Mouse (Mus musculus) liver, embryonic 15.5 days (tissue): Measurements from ENCODE around the gene Tor3a. TPM values are rescaled to one million over a fixed set of nuclear protein-coding genes. Genes with fewer than 3 reads are reported as not detected.

ENCODE experiments used
- ATAC-seq: fragments of 200-750 bp; cut with Nextera tagmentation; 2 replicates; pipeline ENCODE4 v1.8.0; 2017; ENCODE audit warnings: moderate number of reproducible peaks, mild to moderate bottlenecking, moderate library complexity; ENCODE audit not compliant: insufficient read depth
- H3K27ac ChIP-seq: fragments of 300-500 bp; sonication (generic); replicated peaks from 2 replicates; pipeline ENCODE4 v1.5.1; 2015; ENCODE audit warnings: mild to moderate bottlenecking, inconsistent platforms
- H3K27me3 ChIP-seq: fragments of 300-500 bp; sonication (generic); 2 replicates; pipeline ENCODE4 v1.6.1; 2015; ENCODE audit warnings: mild to moderate bottlenecking, inconsistent platforms
- H3K36me3 ChIP-seq: fragments of 300-500 bp; sonication (generic); replicated peaks from 2 replicates; pipeline ENCODE4 v1.6.1; 2015; ENCODE audit warnings: moderate library complexity, mild to moderate bottlenecking, inconsistent platforms
- H3K4me1 ChIP-seq: fragments of 300-500 bp; sonication (generic); replicated peaks from 2 replicates; pipeline ENCODE4 v1.6.1; 2015; ENCODE audit warnings: inconsistent platforms
- H3K4me2 ChIP-seq: fragments of 300-500 bp; sonication (generic); 2 replicates; pipeline ENCODE4 v1.6.1; 2015; ENCODE audit warnings: moderate library complexity, mild to moderate bottlenecking, inconsistent platforms
- H3K4me3 ChIP-seq: fragments of 300-500 bp; sonication (generic); replicated peaks from 2 replicates; pipeline ENCODE4 v1.5.1; 2015; ENCODE audit warnings: mild to moderate bottlenecking, inconsistent platforms
- H3K9ac ChIP-seq: fragments of 300-500 bp; sonication (generic); 2 replicates; pipeline ENCODE4 v1.6.1; 2015; ENCODE audit warnings: moderate library complexity, mild to moderate bottlenecking, inconsistent platforms
- H3K9me3 ChIP-seq: fragments of 300-500 bp; sonication (generic); replicated peaks from 2 replicates; pipeline ENCODE4 v1.6.1; 2016; ENCODE audit warnings: inconsistent platforms
- WGBS: fragments of 180-500 bp; shearing (Covaris S2); methylation state at CpG from one replicate; pipeline ENCODE4 v1.1.7; 2015; ENCODE audit warnings: mixed read lengths; ENCODE audit not compliant: insufficient replicate concordance; 5-methylcytosine and 5-hydroxymethylcytosine counted together
- polyA plus RNA-seq: library from polyadenylated mRNA; unstranded; fragments of >200 nt; fragmentation: Nextera tagmentation; extraction: Ambion mirVana; gene quantifications from 2 replicates; pipeline ENCODE4 v1.2.1, GENCODE M21; 2015

The Tor3a gene
- polyA plus RNA-seq, 1 experiment from 2014 or later, result 4.4 TPM

GRCm38 (mm10) chr1:156633095-156633494, 41.1 kb downstream of the Tor3a start:
- no peak overlapping the region for H3K27ac ChIP-seq
- H3K4me3 ChIP-seq, result no peak overlapping the region
- H3K4me1 ChIP-seq, result no peaks in the 10 kb centered on the region
- peaks cover 58% of the 10 kb centered on the region for H3K36me3 ChIP-seq
- no peaks in the 10 kb centered on the region for H3K27me3 ChIP-seq
- no peak overlapping the region for H3K4me2 ChIP-seq
- H3K9me3 ChIP-seq, result no peaks in the 10 kb centered on the region
- 72% methylated on average over 10 of the region's 10 CpGs for WGBS
- ATAC-seq, result no peak
- no peak overlapping the region for H3K9ac ChIP-seq

GRCm38 (mm10) chr1:156630965-156631364, 43.2 kb downstream of the Tor3a start:
- no peak overlapping the region for H3K9ac ChIP-seq
- no peak overlapping the region for H3K27ac ChIP-seq
- no peak for ATAC-seq
- no peaks in the 10 kb centered on the region for H3K9me3 ChIP-seq
- H3K4me3 ChIP-seq, result no peak overlapping the region
- no peak overlapping the region for H3K4me2 ChIP-seq
- H3K27me3 ChIP-seq, result no peaks in the 10 kb centered on the region
- H3K4me1 ChIP-seq, result no peaks in the 10 kb centered on the region
- peaks cover 56% of the 10 kb centered on the region for H3K36me3 ChIP-seq

- H3K9me3 ChIP-seq, result no peaks in the 10 kb centered on the region
- H3K4me1 ChIP-seq, result no peaks in the 10 kb centered on the region
- H3K27ac ChIP-seq, result no peak overlapping the region
- WGBS, result 76% methylated on average over 8 of the region's 8 CpGs
- peaks cover 58% of the 10 kb centered on the region for H3K36me3 ChIP-seq
- no peak for ATAC-seq
- no peak overlapping the region for H3K4me3 ChIP-seq
- no peak overlapping the region for H3K4me2 ChIP-seq
- no peaks in the 10 kb centered on the region for H3K27me3 ChIP-seq
- H3K9ac ChIP-seq, result no peak overlapping the region
Observed at GRCm38 (mm10) chr1:156629984-156630383, 44.2 kb downstream of the Tor3a start.

GRCm38 (mm10) chr1:156626729-156627128, 47.4 kb downstream of the Tor3a start:
- Histone ChIP-seq H3K27me3 (no peaks in the 10 kb centered on the region), H3K27ac (no peak overlapping the region), H3K9ac (no peak overlapping the region), H3K4me2 (no peak overlapping the region), H3K4me1 (0 out of 2 replicates have a peak, but pooled peaks cover 3% of the 10 kb centered on the region), H3K4me3 (no peak overlapping the region), H3K9me3 (no peaks in the 10 kb centered on the region), H3K36me3 (peaks cover 36% of the 10 kb centered on the region)
- WGBS, result 52% methylated on average over 4 of the region's 4 CpGs
- ATAC-seq, result no peak

- Histone ChIP-seq H3K4me2 (no peak overlapping the region), H3K27ac (no peak overlapping the region), H3K27me3 (no peaks in the 10 kb centered on the region), H3K4me3 (no peak overlapping the region), H3K9ac (no peak overlapping the region), H3K4me1 (peaks cover 10% of the 10 kb centered on the region), H3K9me3 (no peaks in the 10 kb centered on the region), H3K36me3 (peaks cover 13% of the 10 kb centered on the region)
- 35% methylated on average over 1 of the region's 1 CpGs for WGBS
- ATAC-seq, result no peak
Observed at GRCm38 (mm10) chr1:156624231-156624630, 49.9 kb downstream of the Tor3a start.

GRCm38 (mm10) chr1:156620951-156621350, 53.2 kb downstream of the Tor3a start:
- H3K9ac ChIP-seq, result no peak overlapping the region
- no peak overlapping the region for H3K27ac ChIP-seq
- H3K4me2 ChIP-seq, result no peak overlapping the region
- no peak overlapping the region for H3K4me3 ChIP-seq
- 61% methylated on average over 3 of the region's 3 CpGs for WGBS
- no peaks in the 10 kb centered on the region for H3K9me3 ChIP-seq
- H3K4me1 ChIP-seq, result peaks cover 38% of the 10 kb centered on the region
- no peak for ATAC-seq
- no peaks in the 10 kb centered on the region for H3K27me3 ChIP-seq
- peaks cover 9% of the 10 kb centered on the region for H3K36me3 ChIP-seq

GRCm38 (mm10) chr1:156620292-156620909, 53.8 kb downstream of the Tor3a start:
- Histone ChIP-seq H3K27ac (no peak overlapping the region), H3K4me2 (no peak overlapping the region), H3K4me1 (peaks cover 44% of the 10 kb centered on the region), H3K9me3 (no peaks in the 10 kb centered on the region), H3K4me3 (no peak overlapping the region), H3K9ac (no peak overlapping the region), H3K36me3 (peaks cover 7% of the 10 kb centered on the region; the same call in 1 of the 2 replicates), H3K27me3 (no peaks in the 10 kb centered on the region)
- ATAC-seq, result no peak
- 75% methylated on average over 4 of the region's 4 CpGs for WGBS

- H3K4me1 ChIP-seq, result peaks cover 57% of the 10 kb centered on the region
- peak overlapping the region; percentile 55 for H3K4me2 ChIP-seq
- no peak overlapping the region for H3K9ac ChIP-seq
- no peaks in the 10 kb centered on the region for H3K27me3 ChIP-seq
- peaks cover 4% of the 10 kb centered on the region; the same call in 1 of the 2 replicates for H3K36me3 ChIP-seq
- no peaks in the 10 kb centered on the region for H3K9me3 ChIP-seq
- H3K27ac ChIP-seq, result no peak overlapping the region
- no peak overlapping the region for H3K4me3 ChIP-seq
- 23% methylated on average over 4 of the region's 4 CpGs for WGBS
- no peak for ATAC-seq
Observed at GRCm38 (mm10) chr1:156617811-156618210, 56.3 kb downstream of the Tor3a start.

- Histone ChIP-seq H3K9ac (peak overlapping the region; percentile 10; the same call in 1 of the 2 replicates), H3K4me1 (peaks cover 54% of the 10 kb centered on the region), H3K27me3 (no peaks in the 10 kb centered on the region), H3K36me3 (no peaks in the 10 kb centered on the region), H3K27ac (peak overlapping the region; percentile 45; the same call in 1 of the 2 replicates), H3K9me3 (no peaks in the 10 kb centered on the region), H3K4me3 (peak overlapping the region; percentile 24), H3K4me2 (peak overlapping the region; percentile 55)
- 11% methylated on average over 12 of the region's 12 CpGs for WGBS
- ATAC-seq, result no peak
Observed at GRCm38 (mm10) chr1:156616989-156617598, 57.1 kb downstream of the Tor3a start.

GRCm38 (mm10) chr1:156615381-156616133, 58.6 kb downstream of the Tor3a start:
- Histone ChIP-seq H3K4me1 (peaks cover 54% of the 10 kb centered on the region), H3K36me3 (no peaks in the 10 kb centered on the region), H3K27ac (peak overlapping the region; percentile 75), H3K27me3 (no peaks in the 10 kb centered on the region), H3K4me2 (peak overlapping the region; percentile 80), H3K9ac (peak overlapping the region; percentile 52), H3K9me3 (no peaks in the 10 kb centered on the region), H3K4me3 (peak overlapping the region; percentile 56)
- peak; percentile 83 for ATAC-seq
- 4% methylated on average over 13 of the region's 13 CpGs for whole genome bisulfite sequencing

- Histone ChIP-seq H3K36me3 (no peaks in the 10 kb centered on the region), H3K9ac (no peak overlapping the region), H3K9me3 (no peaks in the 10 kb centered on the region), H3K4me1 (peaks cover 56% of the 10 kb centered on the region), H3K27me3 (no peaks in the 10 kb centered on the region), H3K27ac (no peak overlapping the region), H3K4me2 (no peak overlapping the region), H3K4me3 (no peak overlapping the region)
- ATAC-seq, result no peak
- WGBS, result 56% methylated on average over 1 of the region's 1 CpGs
Observed at GRCm38 (mm10) chr1:156614710-156615109, 59.4 kb downstream of the Tor3a start.
